ENCODE assay signal across 8 mouse cellular contexts in the genomic region with DNA sequence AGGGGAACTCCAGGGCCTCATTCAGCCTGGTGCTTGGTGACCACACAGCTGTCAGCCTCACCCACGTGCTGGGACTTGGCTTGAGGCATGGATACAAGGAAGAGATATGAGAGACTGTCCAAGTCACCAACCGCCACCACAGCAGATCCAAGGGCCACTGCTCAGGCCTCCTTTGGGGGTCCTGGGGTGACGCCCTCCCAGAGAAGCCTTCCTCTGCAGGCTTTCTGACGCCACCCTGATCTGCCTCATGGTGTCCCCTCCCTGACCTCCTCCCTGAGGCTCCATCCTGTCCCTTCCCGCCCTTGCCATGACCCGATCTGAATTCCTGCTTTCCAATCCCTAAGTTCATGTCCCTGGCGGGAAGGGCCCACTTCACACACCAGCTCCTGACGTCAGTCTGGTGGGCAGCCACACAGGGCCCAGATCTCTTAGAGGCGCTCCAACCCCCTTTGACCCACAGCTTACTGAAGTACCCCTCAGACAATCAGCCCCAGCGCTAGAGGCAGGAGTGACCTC. TPM values are rescaled to one million over a fixed set of nuclear protein-coding genes. Genes with fewer than 3 reads are reported as not detected.
DNase-seq lines count a peak whose midpoint lies in the region; ATAC-seq and TF ChIP-seq lines count a peak whose summit lies in the region.

No protein-coding gene starts in this region.

- no peaks in the 10 kb centered on the region for H3K9me3 ChIP-seq in heart, embryonic 10.5 days
- no peaks in the 10 kb centered on the region for H3K9me3 ChIP-seq in heart, embryonic 15.5 days (replicated peaks)
- no peaks in the 10 kb centered on the region for H3K9me3 ChIP-seq in limb, embryonic 10.5 days (replicated peaks)
- H3K9me3 ChIP-seq in midbrain, postnatal 0 days (ENCODE audit: low read length) = no peaks in the 10 kb centered on the region

- peak; percentile 78 for DNase-seq in heart, embryonic 10.5 days (ENCODE audit: low spot score)
- DNase-seq in heart, postnatal 14 days = no peak
- DNase-seq in limb, embryonic 10.5 days (ENCODE audit: low spot score) = peak; percentile 50
- DNase-seq in midbrain, postnatal 0 days (ENCODE audit: low spot score) = no peak
- no peak for DNase-seq in thymus, adult 18-20 months
- DNase-seq in cerebellum, postnatal 25 days = no peak

- no peak for ATAC-seq in heart, embryonic 15.5 days (replicated peaks; ENCODE audit: insufficient number of reproducible peaks, insufficient read depth, low FRiP score, low read depth)
- ATAC-seq in midbrain, postnatal 0 days (ENCODE audit: low FRiP score) = no peak
- no peak for ATAC-seq in megakaryocyte progenitor cell, adult 5-6 weeks (replicated peaks; ENCODE audit: poor library complexity)

- TF ChIP-seq CTCF in midbrain, postnatal 0 days (IDR thresholded peaks at IDR 0.05) = no peak

- no peaks in the 10 kb centered on the region for H3K27me3 ChIP-seq in heart, embryonic 10.5 days (ENCODE audit: insufficient read depth, poor library complexity, severe bottlenecking)
- H3K27me3 ChIP-seq in heart, embryonic 15.5 days = no peaks in the 10 kb centered on the region
- no peaks in the 10 kb centered on the region for H3K27me3 ChIP-seq in limb, embryonic 10.5 days (ENCODE audit: low read depth, poor library complexity, severe bottlenecking)
- no peaks in the 10 kb centered on the region for H3K27me3 ChIP-seq in midbrain, postnatal 0 days (ENCODE audit: insufficient read depth, low read length)

- H3K36me3 ChIP-seq in heart, embryonic 10.5 days = peaks cover 13% of the 10 kb centered on the region; the same call in 1 of the 2 replicates
- no peaks in the 10 kb centered on the region for H3K36me3 ChIP-seq in heart, embryonic 15.5 days
- peaks cover 15% of the 10 kb centered on the region for H3K36me3 ChIP-seq in limb, embryonic 10.5 days
- no peaks in the 10 kb centered on the region for H3K36me3 ChIP-seq in midbrain, postnatal 0 days (ENCODE audit: insufficient read depth, low read length)

- no peak overlapping the region for H3K9ac ChIP-seq in heart, embryonic 15.5 days
- H3K9ac ChIP-seq in midbrain, postnatal 0 days (replicated peaks; ENCODE audit: low read length, poor library complexity, severe bottlenecking) = no peak overlapping the region

- H3K27ac ChIP-seq in heart, embryonic 10.5 days = peak overlapping the region; percentile 92
- peak overlapping the region; percentile 87 for H3K27ac ChIP-seq in heart, embryonic 15.5 days
- H3K27ac ChIP-seq in limb, embryonic 10.5 days = peak overlapping the region; percentile 92
- H3K27ac ChIP-seq in midbrain, postnatal 0 days (ENCODE audit: low read depth, low read length) = peak overlapping the region; percentile 70; the same call in 1 of the 2 replicates

- intact Hi-C loops in heart, postnatal 14 days (cut with DNase I) = no loop called here

- H3K4me2 ChIP-seq in heart, embryonic 15.5 days = 0 out of 2 replicates have a peak overlapping the region, but pooled peaks have one; percentile 2
- H3K4me2 ChIP-seq in midbrain, postnatal 0 days (ENCODE audit: low read depth, low read length, poor library complexity, severe bottlenecking) = no peak overlapping the region

- H3K4me1 ChIP-seq in heart, embryonic 10.5 days = peaks cover 59% of the 10 kb centered on the region
- H3K4me1 ChIP-seq in heart, embryonic 15.5 days (replicated peaks) = peaks cover 51% of the 10 kb centered on the region
- peaks cover 58% of the 10 kb centered on the region for H3K4me1 ChIP-seq in limb, embryonic 10.5 days
- peaks cover 8% of the 10 kb centered on the region; the same call in 1 of the 2 replicates for H3K4me1 ChIP-seq in midbrain, postnatal 0 days (ENCODE audit: insufficient read depth, low read length)

- peak overlapping the region; percentile 42 for H3K4me3 ChIP-seq in heart, embryonic 10.5 days
- H3K4me3 ChIP-seq in heart, embryonic 15.5 days = no peak overlapping the region
- peak overlapping the region; percentile 35 for H3K4me3 ChIP-seq in limb, embryonic 10.5 days
- no peak overlapping the region for H3K4me3 ChIP-seq in midbrain, postnatal 0 days (ENCODE audit: low read depth, low read length)

- WGBS in heart, embryonic 10.5 days = 25% methylated on average over 10 of the region's 10 CpGs
- WGBS in heart, embryonic 15.5 days = 34% methylated on average over 10 of the region's 10 CpGs
- WGBS in limb, embryonic 10.5 days = 41% methylated on average over 10 of the region's 10 CpGs
- WGBS in midbrain, postnatal 0 days = 68% methylated on average over 10 of the region's 10 CpGs

RNA-seq across cellular contexts. Expression of a gene that starts 17.0 kb away (rescaled TPM):
- 7.7 and 12.9 TPM in 2 replicates for polyA plus RNA-seq in heart, embryonic 10.5 days (2016; fragmentation: Nextera tagmentation; extraction: Ambion mirVana)
- 10 to 100 TPM in 1 of 2 experiments, 1 to 10 TPM in 1; 7.8 to 10.0 TPM for total RNA-seq in heart, postnatal 14 days (2021)
- 4.2 and 5.7 TPM in 2 replicates for polyA plus RNA-seq in heart, embryonic 15.5 days (2015; fragmentation: Nextera tagmentation; extraction: Ambion mirVana)
- 19.9 and 20.3 TPM in 2 replicates for polyA plus RNA-seq in limb, embryonic 10.5 days (2016; fragmentation: Nextera tagmentation; extraction: Ambion mirVana)
- total RNA-seq in midbrain, postnatal 0 days (2014; rRNA removed) = 39.9 and 49.8 TPM in 2 replicates
- polyA plus RNA-seq in midbrain, postnatal 0 days (2015; fragmentation: Nextera tagmentation; extraction: Ambion mirVana) = 5.9 and 9.5 TPM in 2 replicates
- 12.1 and 17.2 TPM in 2 replicates for total RNA-seq in megakaryocyte progenitor cell, adult 5-6 weeks (2015)
- total RNA-seq in megakaryocyte progenitor cell, adult 5-6 weeks (2017) = 3.9 and 5.4 TPM in 2 replicates

Comparison
In these comparisons a context has a peak if more than half of its experiments do, and no peak if none do; other contexts are left out.
1. DNase-seq: peak in heart, embryonic 10.5 days (single experiment) and limb, embryonic 10.5 days (single experiment); none in heart, postnatal 14 days (0 of 2), midbrain, postnatal 0 days (single experiment), thymus, adult 18-20 months (0 of 2) and cerebellum, postnatal 25 days (0 of 2).
2. H3K4me3 ChIP-seq: peak in heart, embryonic 10.5 days (single experiment) and limb, embryonic 10.5 days (single experiment); none in heart, embryonic 15.5 days (single experiment) and midbrain, postnatal 0 days (single experiment).
3. Peak in every context shown above with its lines, with median percentiles within 50 percentile points of each other: H3K27ac ChIP-seq.